Mouse (Mus musculus): ENCODE measurements around the gene Mab21l1. TPM values are rescaled to one million over a fixed set of nuclear protein-coding genes. Genes with fewer than 3 reads are reported as not detected.

Gene Mab21l1
- 6.9 and 7.2 TPM in 2 replicates for polyA plus RNA-seq (2016; fragmentation: Nextera tagmentation; extraction: Ambion mirVana)

DNA sequence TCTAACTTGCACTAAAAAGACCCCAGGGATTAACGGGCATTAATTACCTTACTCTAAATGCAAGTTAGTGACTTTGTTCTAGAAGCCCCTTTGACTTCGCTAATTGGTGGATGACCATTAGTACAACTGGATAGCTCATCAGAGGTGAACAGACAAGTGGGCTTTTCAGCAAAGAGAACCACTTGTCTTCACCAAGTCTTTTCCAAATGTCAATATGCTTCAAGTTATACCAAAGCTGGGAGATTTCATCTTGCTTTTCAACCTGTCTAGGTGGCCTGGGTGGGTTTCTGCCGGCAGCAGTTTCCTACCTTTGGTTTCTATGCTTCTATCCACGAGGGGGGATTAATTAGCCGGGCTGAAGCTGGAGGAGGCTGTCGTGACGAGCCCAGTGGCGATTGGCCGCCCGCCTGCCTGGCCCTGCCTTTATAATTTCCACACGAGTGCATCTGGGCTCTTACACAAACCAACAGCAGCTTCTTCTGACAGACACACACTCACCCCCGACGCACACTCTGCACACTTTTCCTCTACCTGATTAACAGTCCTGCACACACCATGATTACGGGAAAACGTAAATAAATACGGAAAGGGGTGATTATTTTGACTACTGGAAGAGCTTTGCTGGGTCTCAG is at the start of gene Mab21l1:
Gene Mab21l1 (plus strand): TSS at position 455 of the 632 bp plus-strand sequence.
- peaks cover 100% of the 10 kb centered on the region for H3K27me3 ChIP-seq (ENCODE audit: poor library complexity, severe bottlenecking)

DNA sequence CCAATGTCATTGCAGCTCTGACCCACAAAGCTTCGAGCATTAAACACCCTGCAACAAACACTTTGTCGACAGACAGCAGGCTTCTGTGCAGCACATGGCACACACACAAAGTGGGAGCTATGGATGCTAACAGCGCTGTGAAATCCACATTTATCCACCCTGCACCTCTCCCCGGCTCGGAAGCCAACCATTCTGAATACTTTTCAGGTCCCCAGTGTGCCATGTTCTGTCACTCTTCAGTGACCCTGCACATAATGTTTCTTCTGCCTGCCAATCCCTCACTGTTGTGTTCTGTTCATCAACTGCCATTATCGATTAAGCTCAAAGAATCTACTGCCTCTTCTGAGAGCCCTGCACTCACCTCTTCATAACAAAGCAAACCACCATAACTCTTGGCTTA is 48.6 kb upstream of the Mab21l1 start:
- Histone ChIP-seq H3K27ac (no peak overlapping the region), H3K27me3 (ENCODE audit: poor library complexity, severe bottlenecking) (no peaks in the 10 kb centered on the region), H3K4me1 (peaks cover 7% of the 10 kb centered on the region; the same call in 1 of the 2 replicates), H3K4me3 (no peak overlapping the region), H3K36me3 (replicated peaks) (no peaks in the 10 kb centered on the region), H3K9me3 (no peaks in the 10 kb centered on the region)
- WGBS, result 80% methylated on average over 6 of the region's 6 CpGs
- no peak for DNase-seq (ENCODE audit: extremely low spot score, low spot score)

More for the DNA sequence above, at the start of gene Mab21l1:
- Histone ChIP-seq H3K27ac (peak within 1 kb of the TSS; percentile 71), H3K4me1 (peaks cover 62% of the 10 kb centered on the region), H3K4me3 (peak within 1 kb of the TSS; percentile 50), H3K9me3 (no peaks in the 10 kb centered on the region), H3K36me3 (replicated peaks) (no peaks in the 10 kb centered on the region)
- DNase-seq (ENCODE audit: extremely low spot score, low spot score), result peak; percentile 76
- WGBS, result under 1% methylated on average over 16 of the region's 16 CpGs

DNA sequence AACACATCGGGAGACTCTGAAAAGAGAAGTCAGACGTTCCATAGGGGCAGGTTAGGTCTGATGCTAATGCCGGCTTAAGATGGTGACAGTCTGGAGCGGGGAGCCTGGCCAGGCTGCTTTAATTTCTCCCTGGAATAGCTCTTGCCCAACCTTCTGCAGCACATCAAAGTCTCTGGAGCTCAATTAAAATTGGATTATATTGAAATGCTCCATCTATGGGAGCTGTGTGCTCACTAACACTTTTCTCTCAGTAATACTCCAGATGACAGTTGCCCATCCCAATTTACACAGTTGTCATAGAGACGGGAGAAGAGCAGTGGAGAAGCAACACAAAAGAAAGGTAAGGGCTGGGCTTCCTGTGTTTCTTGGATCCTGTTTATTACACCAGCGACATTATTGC is 40.9 kb upstream of the Mab21l1 start:
- no peak overlapping the region for H3K4me3 ChIP-seq
- 63% methylated on average over 6 of the region's 6 CpGs for WGBS
- H3K4me1 ChIP-seq, result peaks cover 18% of the 10 kb centered on the region
- no peak overlapping the region for H3K27ac ChIP-seq
- H3K36me3 ChIP-seq (replicated peaks), result no peaks in the 10 kb centered on the region
- H3K9me3 ChIP-seq, result no peaks in the 10 kb centered on the region
- H3K27me3 ChIP-seq (ENCODE audit: poor library complexity, severe bottlenecking), result peaks cover 17% of the 10 kb centered on the region; the same call in 1 of the 2 replicates
- no peak for DNase-seq (ENCODE audit: extremely low spot score, low spot score)

DNA sequence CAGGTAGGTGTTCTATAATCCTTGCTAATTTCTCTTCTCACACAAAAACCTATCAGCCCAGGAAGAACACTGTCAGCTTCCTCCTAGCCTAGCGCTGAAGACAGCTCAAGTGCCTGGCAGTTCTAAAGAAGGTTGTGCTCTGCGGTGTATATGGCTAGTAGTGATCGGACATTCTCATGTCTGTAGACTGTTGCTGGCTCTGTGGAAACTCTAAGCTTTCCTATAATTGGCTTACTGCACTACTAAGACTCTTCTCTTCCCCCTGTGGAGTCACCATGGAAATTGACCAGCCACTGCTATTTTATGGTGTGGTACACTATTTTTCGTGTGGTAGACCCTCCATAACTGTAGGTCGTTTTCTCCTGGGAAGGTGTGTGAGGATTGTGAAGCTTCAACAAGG is 40.1 kb upstream of the Mab21l1 start:
- WGBS, result 83% methylated on average over 5 of the region's 5 CpGs
- no peak for DNase-seq (ENCODE audit: extremely low spot score, low spot score)
- no peaks in the 10 kb centered on the region for H3K36me3 ChIP-seq (replicated peaks)
- H3K27me3 ChIP-seq (ENCODE audit: poor library complexity, severe bottlenecking), result peaks cover 25% of the 10 kb centered on the region
- H3K9me3 ChIP-seq, result no peaks in the 10 kb centered on the region
- H3K4me3 ChIP-seq, result no peak overlapping the region
- peaks cover 18% of the 10 kb centered on the region for H3K4me1 ChIP-seq
- no peak overlapping the region for H3K27ac ChIP-seq

DNA sequence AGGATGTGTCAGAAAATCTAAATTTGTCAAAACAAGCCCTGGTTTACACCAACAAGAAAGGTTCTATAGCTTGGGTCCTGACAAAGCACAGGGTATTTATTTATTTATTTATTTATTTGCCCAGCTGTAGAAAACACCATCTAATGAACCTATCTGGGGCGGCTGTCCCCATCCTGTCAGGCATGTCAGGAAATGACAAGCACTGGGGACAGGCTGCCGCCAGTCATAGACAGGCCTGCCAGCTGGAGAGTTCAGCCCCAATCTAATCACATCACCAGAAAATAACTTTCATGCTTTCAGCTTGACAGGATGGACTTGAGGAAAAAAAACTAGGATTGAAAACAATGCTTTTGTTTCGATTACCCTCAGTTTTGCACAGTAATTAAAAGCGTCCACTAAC is 39.7 kb upstream of the Mab21l1 start:
- H3K27ac ChIP-seq, result no peak overlapping the region
- H3K4me1 ChIP-seq, result peaks cover 18% of the 10 kb centered on the region
- no peaks in the 10 kb centered on the region for H3K36me3 ChIP-seq (replicated peaks)
- H3K27me3 ChIP-seq (ENCODE audit: poor library complexity, severe bottlenecking), result peaks cover 29% of the 10 kb centered on the region
- no peak overlapping the region for H3K4me3 ChIP-seq
- 80% methylated on average over 4 of the region's 4 CpGs for WGBS
- DNase-seq (ENCODE audit: extremely low spot score, low spot score), result no peak
- H3K9me3 ChIP-seq, result no peaks in the 10 kb centered on the region

DNA sequence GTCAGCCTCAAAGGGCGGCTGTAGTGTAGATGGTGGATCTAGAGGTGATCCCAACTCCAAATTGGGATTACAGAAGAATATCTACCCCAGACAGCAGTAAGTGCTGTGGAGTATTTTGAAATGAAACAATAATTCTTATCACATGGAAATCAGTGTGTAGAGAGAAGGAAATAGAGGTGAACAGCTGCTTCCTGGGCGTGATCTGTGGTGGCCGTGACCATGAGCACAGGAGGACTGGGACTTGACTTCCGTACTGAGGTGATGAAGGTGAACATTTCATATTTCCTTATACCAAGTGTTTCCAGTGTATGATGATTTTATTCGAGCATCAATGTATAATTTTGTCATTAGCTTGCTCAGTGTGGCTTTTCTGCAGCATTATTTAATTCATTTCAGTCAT is 38.4 kb upstream of the Mab21l1 start:
- H3K27me3 ChIP-seq (ENCODE audit: poor library complexity, severe bottlenecking), result peaks cover 42% of the 10 kb centered on the region
- H3K4me3 ChIP-seq, result no peak overlapping the region
- H3K4me1 ChIP-seq, result peaks cover 18% of the 10 kb centered on the region
- 87% methylated on average over 5 of the region's 5 CpGs for WGBS
- H3K27ac ChIP-seq, result no peak overlapping the region
- DNase-seq (ENCODE audit: extremely low spot score, low spot score), result no peak
- H3K36me3 ChIP-seq (replicated peaks), result no peaks in the 10 kb centered on the region
- no peaks in the 10 kb centered on the region for H3K9me3 ChIP-seq

DNA sequence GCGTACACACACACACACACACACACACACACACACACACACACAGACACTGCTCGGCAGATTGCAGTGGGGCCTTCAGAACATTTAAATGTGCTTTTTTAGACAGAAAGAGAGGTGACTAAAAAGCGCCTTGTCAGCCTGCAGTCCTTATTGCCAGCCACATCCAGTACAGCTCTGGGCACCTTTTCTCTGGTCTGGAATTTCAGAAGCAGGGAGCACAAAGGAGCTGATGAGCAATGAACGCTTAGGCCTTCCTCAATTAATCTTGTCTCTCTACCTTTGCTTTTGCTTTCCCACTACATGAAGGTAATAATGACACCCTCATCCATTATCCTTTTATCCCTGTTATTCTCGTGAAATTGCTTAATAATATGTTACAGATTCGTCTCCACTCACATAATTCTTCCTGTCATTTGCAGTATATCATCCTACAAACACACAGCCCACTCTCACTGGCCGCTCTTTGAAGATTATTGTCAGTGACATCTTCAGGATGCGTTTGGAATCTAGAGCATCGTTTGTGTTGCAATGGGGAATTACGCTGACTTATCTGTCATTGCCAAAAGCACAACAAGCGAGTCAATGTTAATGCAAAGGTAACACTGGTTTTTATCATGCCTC is 31.8 kb upstream of the Mab21l1 start:
- WGBS, result 86% methylated on average over 11 of the region's 11 CpGs
- Histone ChIP-seq H3K27me3 (ENCODE audit: poor library complexity, severe bottlenecking) (peaks cover 97% of the 10 kb centered on the region), H3K9me3 (no peaks in the 10 kb centered on the region)

DNA sequence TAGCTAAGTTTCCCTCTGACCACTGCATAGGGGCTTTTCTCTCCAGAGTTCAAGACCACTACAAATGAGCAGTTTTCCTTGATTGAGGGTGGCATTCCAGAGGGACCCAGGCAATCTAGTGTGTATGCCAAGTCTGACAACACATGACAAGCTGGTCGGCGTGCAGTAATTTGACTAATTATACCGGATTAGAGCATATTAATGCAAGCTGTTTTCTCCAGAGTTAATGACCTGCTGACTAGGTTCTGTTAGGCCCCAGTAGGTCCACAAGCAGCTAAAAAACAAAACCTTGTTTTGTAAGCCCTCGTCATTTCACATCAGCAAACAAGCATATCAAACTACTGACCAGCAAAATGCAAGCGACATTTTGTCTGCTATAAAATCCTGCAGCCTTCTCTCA is 30.9 kb upstream of the Mab21l1 start:
- Histone ChIP-seq H3K27ac (no peak overlapping the region), H3K9me3 (no peaks in the 10 kb centered on the region), H3K4me3 (no peak overlapping the region), H3K4me1 (peaks cover 35% of the 10 kb centered on the region), H3K27me3 (ENCODE audit: poor library complexity, severe bottlenecking) (peaks cover 91% of the 10 kb centered on the region), H3K36me3 (replicated peaks) (no peaks in the 10 kb centered on the region)
- DNase-seq (ENCODE audit: extremely low spot score, low spot score), result no peak
- 48% methylated on average over 5 of the region's 5 CpGs for WGBS

More for the DNA sequence above, 31.8 kb upstream of the Mab21l1 start:
- Histone ChIP-seq H3K4me1 (peaks cover 27% of the 10 kb centered on the region), H3K4me3 (no peak overlapping the region), H3K36me3 (replicated peaks) (no peaks in the 10 kb centered on the region), H3K27ac (no peak overlapping the region)
- DNase-seq (ENCODE audit: extremely low spot score, low spot score), result no peak

DNA sequence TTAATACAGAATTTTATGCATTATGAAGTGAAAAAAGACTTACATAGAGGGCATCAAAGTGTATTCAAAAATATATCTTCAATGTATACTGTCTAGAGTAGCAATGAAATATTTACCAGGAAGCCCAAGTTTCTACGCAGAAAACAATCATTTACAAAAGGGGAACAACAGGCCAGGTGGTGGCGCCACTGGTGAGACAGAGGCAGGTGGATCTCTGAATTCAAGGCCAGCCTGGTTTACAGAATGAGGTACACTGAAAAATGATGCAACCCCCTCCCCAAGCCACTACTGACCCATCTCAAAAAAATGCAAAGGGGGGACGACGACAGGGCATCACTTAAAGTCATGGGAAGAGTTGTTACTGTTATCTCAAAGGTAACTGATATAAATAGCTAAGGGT is 29.8 kb upstream of the Mab21l1 start:
- H3K9me3 ChIP-seq, result no peaks in the 10 kb centered on the region
- H3K27me3 ChIP-seq (ENCODE audit: poor library complexity, severe bottlenecking), result peaks cover 90% of the 10 kb centered on the region
- WGBS, result 79% methylated on average over 4 of the region's 4 CpGs
- H3K4me3 ChIP-seq, result no peak overlapping the region
- no peak for DNase-seq (ENCODE audit: extremely low spot score, low spot score)
- no peaks in the 10 kb centered on the region for H3K36me3 ChIP-seq (replicated peaks)
- peaks cover 47% of the 10 kb centered on the region for H3K4me1 ChIP-seq
- H3K27ac ChIP-seq, result no peak overlapping the region

DNA sequence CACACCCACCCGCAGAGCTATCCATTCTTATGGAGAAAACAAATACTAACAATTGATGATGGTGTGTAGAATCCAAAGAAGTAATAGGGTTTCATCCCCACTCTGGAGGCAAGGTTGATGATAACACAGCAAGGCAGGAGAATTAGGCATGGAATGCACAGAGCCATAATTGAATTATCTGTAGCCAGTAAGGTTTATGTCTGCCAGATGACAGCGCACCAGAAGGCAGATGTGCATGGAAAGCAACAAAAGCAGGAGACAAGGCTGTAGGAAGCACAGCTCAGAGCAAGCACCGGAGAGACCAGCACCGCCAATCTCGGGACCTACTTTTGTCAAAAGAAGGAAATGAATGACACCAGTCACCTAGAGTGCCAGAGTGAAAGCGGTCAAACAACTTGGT is 28.4 kb upstream of the Mab21l1 start:
- H3K4me3 ChIP-seq, result no peak overlapping the region
- no peak for DNase-seq (ENCODE audit: extremely low spot score, low spot score)
- no peaks in the 10 kb centered on the region for H3K9me3 ChIP-seq
- H3K36me3 ChIP-seq (replicated peaks), result no peaks in the 10 kb centered on the region
- H3K27ac ChIP-seq, result no peak overlapping the region
- H3K27me3 ChIP-seq (ENCODE audit: poor library complexity, severe bottlenecking), result peaks cover 90% of the 10 kb centered on the region
- H3K4me1 ChIP-seq, result peaks cover 50% of the 10 kb centered on the region
- 90% methylated on average over 6 of the region's 6 CpGs for WGBS

DNA sequence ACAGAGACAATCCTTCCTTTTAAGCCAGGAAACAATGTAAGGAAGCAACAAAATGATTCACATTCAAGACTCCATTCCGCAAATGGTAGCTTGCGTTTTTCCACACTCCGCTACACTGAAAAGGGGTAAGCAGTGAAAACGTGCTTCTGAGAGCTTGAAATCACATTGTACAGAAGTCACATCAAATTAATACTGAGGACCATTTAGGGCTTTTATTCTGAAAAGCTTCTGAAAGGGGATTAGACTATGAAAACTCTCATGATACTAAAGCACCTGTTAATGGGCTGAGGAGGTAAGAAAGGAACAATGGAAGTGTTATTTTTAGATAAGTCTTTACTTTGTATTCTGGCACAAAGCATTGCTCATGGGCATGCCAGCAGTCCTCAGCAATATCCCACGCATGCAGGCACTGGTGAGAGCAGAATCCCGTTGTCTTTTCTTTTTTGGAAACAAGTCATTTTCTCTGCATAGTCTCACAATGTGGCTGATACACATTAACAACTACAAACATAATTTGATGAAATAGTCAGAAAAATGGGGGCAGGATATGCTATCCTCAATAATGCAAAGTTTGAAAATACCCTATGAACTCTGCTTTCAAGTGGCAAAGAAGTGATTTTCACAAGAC is 27.2 kb upstream of the Mab21l1 start:
- WGBS, result 40% methylated on average over 6 of the region's 6 CpGs
- Histone ChIP-seq H3K4me1 (peaks cover 50% of the 10 kb centered on the region), H3K27ac (no peak overlapping the region), H3K27me3 (ENCODE audit: poor library complexity, severe bottlenecking) (peaks cover 90% of the 10 kb centered on the region), H3K36me3 (replicated peaks) (no peaks in the 10 kb centered on the region), H3K9me3 (no peaks in the 10 kb centered on the region), H3K4me3 (no peak overlapping the region)
- no peak for DNase-seq (ENCODE audit: extremely low spot score, low spot score)

DNA sequence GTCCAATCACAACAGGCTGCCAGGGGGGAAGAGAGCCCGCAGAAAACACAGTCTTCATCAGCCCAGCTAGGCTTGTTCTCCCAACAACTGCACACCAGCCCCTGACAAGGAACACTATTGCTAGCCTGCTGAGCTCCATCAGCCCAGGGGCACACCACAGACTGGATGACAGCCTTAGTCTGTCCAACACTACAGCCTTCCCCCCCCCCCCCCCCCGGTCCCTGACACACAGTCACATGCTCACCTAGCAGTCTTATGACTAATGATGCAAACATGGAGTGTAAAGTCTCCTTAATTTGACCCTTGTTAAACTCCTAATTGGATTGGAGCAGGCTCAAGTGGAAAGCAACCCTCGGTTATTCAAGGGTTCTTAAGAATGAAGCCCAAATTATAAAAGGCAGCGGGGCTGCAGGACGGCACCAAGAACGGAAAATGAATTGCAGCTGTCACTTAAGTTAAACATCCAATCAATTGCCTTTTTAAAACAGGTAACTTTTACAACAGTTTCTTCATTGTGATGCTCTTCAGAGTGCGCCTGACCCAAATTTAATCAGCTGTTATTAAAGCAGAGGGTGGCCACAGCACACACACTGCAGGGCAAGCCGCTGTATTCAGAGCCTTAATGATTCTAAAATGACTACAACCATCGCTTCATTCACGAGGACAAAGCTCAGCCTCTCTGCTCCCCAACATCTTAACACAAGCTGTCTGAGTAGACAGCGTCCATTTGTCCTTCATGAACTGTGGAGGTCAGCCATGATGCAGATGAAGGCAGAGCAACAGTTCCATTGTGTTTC is 26.3 kb upstream of the Mab21l1 start:
- Histone ChIP-seq H3K4me3 (no peak overlapping the region), H3K9me3 (no peaks in the 10 kb centered on the region), H3K36me3 (replicated peaks) (no peaks in the 10 kb centered on the region), H3K27ac (no peak overlapping the region), H3K27me3 (ENCODE audit: poor library complexity, severe bottlenecking) (peaks cover 90% of the 10 kb centered on the region), H3K4me1 (peaks cover 49% of the 10 kb centered on the region)
- DNase-seq (ENCODE audit: extremely low spot score, low spot score), result peak; percentile 62
- 15% methylated on average over 11 of the region's 11 CpGs for WGBS

All from forebrain, embryonic 10.5 days (tissue).